Mouse (Mus musculus): ENCODE results near the gene Ksr2.

The Ksr2 gene

DNA sequence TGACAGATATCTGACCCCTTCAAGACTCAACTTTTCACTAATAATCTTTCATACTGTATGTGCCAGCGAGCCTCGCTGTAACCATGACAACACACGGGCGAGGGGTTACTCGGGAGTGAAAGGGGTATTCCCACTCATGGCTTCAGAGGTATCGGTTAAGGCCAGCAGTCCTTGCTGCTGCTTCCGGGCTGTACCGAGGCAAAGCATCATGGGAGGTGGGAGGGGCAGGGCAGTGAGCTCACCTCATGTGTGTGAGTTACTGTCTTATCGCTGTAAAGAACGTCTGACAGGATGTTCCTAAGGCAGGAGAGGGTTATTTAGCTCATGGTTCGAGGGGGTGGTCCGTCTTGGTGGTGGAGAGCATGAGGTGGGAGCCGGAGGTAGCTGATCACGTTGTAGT, 215.8 kb downstream of the Ksr2 start:
- DNase-seq, result no peak

DNA sequence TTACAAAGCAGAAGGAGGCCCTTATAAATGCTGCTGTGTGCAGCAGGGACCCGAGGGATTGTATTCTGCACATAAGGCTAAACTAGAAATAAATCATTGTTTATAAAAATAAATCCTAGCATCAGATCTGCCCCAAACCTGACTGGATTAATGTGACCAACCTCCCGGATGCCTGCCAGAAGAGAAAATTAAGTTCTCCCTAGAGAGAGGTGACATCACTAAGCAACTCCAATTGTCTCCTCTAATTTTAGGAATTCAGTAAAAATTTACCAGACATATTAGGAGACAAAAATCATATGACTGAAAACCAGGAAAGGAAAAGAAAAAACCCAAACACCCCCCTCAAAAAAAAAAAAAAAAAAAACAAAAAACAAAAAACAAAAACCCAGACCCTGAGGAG, 221.4 kb downstream of the Ksr2 start:
- no peak for DNase-seq

DNA sequence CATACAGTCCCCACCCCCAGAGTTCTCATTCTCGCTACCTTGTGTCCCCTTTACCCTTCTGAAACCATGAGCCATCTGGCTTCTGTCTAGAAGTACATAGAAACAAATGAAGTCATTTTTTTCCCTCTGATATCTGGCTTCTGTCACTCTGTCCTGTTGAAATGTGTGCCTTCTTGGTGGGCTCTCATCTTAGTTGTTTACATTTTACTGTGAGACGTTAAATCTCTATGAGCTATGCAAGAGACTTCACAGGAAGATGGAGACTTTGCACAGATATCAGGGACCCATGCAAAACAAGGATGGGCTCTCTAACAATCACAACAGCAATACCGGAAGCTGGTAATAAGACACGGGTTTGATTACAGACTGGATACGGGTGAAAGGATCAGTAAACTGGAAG, 222.0 kb downstream of the Ksr2 start:
- DNase-seq, result no peak

DNA sequence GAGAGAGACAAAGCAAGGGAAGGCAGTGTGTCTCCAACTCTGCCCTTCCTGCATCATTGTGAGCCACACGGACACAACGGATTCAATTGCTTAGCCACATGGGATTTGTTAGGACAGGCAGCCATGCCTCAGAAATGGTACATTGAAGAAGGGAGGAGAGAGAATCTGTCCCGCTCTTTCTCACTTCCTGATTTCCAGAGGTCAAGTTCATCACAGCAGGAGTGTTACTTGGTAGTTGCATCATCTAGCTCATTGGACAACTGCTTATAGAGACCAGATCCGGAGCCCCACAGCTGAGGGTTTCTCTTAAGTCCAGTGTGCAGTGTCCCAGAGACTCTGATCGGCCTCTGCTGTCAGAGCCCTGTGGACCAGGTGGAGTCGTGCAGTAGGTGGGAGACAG, 227.8 kb downstream of the Ksr2 start:
- DNase-seq, result no peak

DNA sequence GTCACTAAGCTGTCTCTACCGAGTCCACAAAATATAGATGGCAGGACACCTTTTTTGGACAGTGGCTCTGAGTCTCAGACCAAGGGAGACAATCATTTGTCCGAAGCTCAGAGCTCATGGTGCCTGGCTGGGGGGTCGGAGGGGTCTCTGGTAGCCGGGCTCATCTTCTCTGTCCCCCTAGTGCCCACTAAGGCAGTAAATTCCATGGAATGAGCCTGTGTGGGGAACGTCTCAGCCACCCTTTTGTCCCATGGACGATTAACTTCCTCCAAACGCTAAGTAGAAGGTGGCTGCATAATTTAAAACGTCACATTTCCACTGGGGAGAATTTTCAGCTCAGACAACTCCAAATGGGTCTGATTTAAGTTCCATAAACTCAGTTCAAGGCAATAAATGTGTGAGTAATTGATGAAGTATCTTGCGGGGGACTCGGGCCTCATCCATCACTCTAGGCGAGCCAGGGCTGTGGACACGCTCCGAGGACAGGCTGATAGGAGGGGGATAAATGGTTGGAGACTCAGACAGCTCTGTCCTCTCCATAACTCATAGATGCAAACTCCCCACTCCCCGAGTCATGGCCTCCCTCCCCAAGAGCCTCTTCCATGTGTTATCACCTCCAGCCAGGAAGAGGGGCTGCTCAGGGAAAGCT, 237.6 kb downstream of the Ksr2 start:
- DNase-seq, result no peak

DNA sequence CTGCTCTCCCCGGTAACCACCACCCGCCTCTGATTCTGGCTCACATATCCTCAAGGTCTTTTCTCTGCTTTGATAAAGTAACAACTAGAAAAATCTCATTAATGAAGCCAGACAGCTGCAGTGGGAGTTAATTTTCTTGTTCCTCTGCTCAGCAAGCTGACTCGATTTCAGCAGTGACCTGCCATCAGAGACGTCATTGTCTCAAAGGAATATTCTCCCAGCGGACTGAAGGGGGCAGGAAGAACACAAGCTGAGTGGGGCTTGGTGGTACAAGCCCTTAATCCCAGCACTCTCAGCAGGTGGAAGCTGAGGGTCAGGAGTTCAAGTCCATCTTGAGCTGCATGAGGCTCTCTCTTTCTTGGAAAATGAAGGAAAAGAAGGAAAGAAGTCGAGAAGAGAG, 244.8 kb downstream of the Ksr2 start:
- no peak for DNase-seq

DNA sequence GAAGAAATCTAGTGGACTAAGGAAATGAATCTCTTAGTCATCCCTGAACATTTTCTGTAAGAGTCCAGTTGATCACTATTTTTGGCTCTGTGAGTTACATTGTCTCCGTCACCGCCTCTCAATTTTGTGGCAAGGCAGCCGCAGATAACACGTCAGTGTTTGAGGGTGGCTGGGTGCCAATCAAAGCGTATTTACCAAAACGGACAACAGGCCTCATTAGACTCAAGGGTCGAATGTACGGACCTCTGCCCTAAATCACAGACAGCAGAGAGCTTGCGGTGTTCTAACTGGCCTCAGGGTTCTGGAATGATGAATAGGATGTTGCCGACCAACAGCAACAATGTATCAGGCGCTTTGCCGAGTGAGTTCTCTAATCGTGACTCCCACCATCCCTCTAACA, 245.8 kb downstream of the Ksr2 start:
- DNase-seq, result no peak

DNA sequence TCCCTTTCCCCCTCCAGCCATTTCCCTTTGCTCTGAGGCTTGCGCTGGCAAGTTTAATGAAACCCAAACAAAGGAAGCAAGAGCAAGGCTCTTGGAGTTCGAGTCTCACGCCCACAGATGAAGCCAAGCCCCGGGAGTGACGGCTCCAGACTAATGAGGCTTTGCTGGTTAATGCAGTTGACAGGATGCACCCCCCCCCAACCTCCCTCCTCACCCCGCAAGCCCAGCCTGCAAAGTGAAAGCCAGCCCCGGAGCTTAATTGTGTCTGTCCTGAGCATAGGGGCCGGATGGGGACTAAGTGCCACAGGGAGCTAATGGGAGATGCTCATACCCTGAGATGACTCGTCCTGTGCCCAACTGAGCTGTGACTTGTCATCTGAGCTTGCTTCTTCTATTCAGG, 251.4 kb downstream of the Ksr2 start:
- DNase-seq, result no peak

DNA sequence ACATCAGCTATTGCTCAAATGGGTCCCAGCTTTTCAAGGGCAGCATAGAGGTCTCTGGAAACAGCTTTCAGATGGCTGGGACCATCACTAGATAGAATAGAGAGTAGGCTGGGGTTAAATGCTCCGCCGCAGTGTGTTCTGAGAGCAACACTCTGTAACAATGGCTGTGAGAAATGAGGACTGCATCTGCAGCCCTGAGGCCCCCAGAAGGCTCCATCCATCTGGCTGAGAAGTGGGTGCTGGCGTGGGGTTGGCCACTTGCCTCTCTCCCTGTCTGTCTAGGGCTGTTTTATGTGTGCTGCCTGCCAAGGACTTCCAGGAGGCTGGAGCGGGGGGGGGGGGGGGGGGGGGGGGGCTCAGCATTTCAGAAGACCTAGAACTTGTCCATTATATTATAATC, 253.5 kb downstream of the Ksr2 start:
- no peak for DNase-seq

DNA sequence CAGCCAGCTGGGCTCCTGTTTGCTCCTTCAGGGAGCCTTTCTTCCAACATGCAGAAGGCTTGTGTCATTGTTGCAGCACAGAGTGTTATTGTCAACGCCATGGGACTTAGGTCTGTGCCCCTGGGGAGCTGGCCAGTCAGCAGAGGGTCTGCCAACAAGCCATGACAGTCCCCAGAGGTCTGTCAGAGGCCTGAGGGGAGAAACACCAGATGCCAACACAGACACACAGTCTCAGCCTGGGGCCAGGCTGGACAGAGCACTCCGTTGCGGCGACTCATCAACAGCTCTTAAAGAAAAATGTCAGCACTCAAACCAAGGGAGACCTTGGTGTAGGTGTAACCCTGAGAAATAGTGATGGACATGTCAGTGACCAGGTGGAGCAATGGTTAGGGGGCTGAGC, 255.5 kb downstream of the Ksr2 start:
- DNase-seq, result no peak

DNA sequence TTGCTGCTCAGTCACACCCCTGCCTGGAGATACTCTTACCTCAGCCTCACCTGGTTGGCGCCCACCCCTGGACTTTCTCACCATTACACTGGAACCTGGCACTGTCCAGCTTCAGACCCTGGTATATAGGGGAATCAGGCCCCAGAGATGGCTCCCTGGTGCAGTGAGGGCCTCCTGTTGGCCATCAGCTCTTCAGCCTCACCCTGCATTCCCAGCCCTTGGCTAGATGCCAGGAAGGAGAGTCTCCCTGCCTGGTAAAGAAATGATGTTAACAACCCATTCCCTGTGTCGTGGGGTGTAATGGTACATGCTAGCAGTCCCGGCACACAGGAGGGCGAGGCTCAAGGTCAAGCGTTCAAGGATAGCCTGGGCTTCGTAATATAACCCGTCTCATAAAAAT, 256.0 kb downstream of the Ksr2 start:
- DNase-seq, result no peak

DNA sequence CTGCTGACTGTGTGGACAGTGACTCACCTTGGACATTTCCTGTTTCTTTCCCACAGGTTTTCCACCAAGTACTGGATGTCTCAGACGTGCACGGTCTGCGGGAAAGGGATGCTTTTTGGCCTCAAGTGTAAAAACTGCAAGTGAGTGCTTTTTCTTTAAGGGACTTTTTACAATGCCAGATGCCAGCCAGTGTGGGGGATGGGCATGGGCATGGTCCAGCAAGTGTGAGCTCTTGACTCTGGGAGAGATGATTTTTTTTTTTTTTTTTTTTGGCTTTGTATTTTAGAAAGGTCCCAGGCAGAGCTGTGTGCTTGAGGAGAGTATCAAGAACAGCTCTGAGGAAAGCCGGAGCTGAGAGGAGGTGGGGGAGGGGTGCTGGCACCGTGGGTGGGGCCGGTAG, 257.6 kb downstream of the Ksr2 start:
- DNase-seq, result no peak

DNA sequence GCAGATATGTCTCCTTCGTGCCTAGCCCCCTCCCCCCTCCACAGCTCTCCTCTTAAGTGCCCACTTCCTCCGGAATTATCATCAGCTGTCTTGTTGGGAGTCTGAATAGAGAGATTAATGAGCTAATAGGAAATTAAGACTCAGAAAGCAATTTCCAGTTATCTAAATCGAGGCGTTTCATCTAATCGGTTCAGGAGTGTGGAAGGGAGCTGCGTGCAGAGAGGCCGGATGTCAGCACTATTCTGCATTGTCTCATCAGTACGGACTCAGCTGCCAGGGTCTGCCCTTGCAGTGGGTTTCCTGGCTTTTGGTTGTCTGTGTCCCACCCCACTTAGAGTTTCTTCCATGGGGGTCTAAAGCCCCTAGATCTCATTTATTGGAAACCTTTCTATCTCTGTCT, 262.0 kb downstream of the Ksr2 start:
- DNase-seq, result no peak

DNA sequence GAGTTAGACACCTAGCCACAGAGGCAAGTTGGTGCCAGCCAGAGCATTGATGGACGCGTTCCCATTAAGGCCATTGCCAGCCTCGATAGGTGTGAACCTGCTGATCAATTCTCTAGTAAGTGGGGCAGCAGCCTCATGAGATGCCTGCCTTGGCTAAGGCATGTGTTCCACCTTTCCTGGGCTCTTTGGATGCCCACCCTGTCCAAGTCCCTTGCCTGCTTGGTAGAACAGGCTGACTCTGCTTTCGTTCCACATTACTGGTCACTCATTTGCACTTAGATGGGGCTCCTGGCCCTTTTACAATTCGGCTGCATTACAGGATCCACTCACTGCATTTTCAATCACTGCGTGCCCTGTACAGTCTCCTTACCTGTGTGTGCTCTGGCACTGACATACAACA, 263.4 kb downstream of the Ksr2 start:
- no peak for DNase-seq

DNA sequence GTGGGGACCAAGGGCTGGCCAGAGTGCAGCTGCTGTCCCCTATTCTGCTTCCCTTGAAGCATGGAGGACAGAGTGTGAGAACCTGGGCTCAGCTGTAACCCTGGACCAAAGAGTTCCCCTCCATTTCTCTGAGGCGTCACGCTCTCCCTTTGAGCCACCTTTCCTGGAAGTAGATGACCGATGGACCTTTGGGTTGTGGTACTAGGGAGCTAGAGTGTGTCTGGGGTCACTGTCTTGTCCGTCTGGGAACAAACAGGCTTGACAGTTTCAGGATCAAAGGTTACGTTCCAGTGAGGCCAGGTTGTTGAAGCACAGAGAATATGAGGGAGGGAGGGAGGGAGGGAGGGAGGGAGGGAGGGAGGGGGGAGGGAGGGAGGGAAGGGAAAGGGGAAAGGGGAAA, 264.6 kb downstream of the Ksr2 start:
- no peak for DNase-seq

DNA sequence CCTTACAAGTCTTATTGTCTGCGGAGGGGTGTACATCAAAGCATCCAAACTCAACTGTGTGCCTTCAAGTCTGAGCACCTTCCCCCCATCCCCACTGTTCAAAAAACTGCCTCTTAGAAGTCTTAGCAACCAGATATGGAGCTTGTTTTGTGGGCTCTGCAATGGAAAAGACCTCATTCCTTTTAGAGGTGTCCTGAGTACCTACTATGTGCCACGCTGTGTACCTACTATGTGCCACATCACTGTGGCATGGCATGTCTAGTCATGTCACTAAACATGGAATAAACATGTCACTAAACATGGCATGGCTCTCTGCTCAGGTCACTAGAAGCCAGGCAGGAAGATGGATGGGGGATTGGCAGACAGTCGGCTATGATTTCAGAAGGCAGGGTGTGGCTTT, 268.4 kb downstream of the Ksr2 start:
- DNase-seq, result no peak

DNA sequence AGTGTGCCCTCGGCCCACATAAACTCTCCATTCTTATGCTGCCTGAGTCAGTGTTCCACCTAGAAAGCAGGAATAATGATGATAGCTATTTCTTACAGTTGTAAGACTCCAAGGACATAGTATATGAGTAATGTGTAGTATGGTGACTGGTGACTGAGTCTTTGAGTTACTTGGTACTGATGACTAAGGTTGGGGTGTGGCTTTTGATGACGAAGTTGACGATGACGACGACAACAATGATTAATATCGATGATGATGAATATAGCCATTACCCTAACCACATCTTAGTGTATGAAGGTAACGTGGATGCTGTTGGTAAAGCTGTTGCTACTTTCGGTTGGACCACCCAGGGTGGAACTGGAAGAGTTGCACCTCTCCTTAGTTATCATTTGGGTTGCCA, 270.7 kb downstream of the Ksr2 start:
- no peak for DNase-seq

DNA sequence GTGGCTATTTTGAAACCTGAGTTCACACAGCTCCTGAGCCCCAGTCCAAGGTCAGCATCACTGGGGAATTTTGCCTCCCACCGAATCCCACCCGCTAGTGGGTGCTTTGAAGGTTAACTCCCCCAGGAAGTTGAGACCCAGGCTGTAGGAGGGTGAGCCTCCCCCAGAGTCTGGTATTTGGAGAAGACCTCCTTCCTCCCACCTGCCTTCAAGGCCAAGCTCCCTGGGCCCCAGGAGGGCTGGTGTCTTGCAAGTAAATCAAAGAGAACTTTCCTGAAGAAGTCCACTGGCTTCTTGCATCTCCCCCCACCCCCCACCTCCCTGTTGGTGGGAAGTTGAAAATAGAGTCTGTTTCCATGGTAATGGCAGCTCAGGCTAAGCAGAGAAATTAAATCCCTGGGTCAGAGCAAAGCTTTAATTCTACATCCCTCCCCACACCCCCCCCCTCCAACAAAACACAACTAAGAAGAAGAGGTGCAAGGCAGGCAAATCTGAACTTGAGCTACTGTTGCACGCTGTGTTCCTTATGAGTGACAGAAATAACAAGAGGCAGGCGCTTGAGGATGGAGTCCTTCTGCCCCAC, 274.1 kb downstream of the Ksr2 start:
- no peak for DNase-seq

DNA sequence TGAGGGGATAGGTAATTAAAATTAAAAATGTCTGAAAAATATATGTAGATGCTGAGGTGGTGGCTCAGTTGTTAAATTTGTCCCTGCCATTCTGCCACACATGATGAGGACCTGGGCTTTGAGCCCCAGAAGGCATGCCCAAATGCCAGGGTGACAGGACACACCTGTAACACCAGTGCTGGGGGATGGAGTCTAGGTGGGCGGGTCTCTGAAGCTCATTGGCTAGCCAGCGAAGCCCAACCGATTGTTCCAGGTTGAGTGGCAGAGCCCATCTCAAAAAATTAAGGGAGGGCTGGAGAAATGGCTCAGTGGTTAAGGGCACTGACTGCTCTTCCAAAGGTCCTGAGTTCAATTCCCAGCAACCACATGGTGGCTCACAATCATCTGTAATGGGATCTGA, 274.9 kb downstream of the Ksr2 start:
- no peak for DNase-seq

DNA sequence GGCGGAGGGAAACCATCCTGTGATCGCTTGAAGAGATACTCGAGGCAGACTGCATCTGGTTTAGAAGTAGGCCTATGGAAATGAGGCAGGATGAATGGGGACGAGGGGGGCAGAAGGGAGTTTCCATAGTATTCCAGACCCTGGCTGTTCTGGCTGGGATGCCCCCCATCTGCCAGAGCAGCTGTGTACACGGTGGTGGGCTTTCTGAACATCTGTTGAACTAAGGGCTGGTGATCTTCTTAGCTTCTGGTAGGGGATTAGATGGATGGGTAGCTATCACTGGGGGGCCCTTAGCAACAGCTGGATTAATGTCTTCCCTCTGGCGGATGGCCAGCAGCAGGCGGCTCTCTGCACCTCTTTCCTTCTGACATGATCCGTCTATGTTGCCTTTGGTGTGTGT, 276.0 kb downstream of the Ksr2 start:
- no peak for DNase-seq

DNA sequence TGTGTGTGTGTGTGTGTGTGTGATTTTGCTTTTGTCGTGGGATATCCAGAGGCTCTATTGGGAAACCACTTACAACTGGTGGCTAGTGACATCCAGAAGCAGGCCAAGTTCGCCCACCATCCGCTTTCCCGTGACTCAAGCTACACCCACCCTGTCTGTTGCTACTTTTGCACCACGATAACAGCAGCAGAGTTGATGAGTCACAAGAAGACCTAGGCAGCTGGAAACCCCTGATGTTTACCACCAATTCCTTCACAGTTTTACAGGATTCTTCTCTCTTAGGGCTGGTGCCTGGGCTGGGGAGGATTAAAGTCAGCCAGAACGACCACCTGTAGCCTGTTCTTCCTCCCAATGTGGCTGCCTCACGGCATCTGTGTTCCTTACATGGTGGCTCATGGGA, 277.5 kb downstream of the Ksr2 start:
- DNase-seq, result no peak

DNA sequence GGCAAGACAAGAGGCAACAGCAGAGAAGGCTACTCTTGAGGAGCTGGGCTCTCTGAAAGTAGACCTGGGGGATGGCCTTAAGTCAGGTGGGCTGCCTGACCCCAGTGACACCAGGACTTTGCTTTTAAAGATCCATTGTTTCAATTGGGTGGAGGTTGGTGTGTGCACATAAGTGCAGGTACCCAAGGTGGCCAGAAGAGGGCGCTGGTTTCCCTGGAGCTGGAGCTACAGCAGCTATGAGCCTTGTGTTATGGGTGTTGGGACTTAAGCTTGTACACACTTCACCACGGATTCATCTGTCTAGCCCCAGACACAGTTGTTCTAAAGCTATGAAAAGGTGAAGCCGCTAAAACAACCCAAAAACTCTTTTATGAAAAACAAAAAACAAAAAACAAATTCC, 279.8 kb downstream of the Ksr2 start:
- DNase-seq, result no peak

DNA sequence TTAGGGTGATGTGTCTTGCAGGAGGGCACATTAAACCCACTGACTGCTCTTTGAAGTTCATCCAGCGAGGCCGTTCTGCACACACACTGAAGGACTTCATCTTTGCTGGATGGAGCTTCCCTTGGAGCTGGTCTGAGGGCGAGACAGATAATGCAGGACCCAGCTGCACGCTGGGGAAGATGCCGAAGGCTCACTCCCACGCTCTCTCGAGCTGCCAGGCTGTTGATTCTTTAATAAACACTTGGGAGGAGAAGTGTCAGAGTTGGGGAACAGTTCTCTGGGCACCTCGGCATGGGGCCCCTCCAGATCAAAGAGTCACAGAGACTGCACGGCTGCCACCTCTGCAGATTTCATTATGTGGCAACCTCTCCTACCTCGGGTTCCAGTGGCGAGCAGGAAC, 280.8 kb downstream of the Ksr2 start:
- DNase-seq, result no peak

DNA sequence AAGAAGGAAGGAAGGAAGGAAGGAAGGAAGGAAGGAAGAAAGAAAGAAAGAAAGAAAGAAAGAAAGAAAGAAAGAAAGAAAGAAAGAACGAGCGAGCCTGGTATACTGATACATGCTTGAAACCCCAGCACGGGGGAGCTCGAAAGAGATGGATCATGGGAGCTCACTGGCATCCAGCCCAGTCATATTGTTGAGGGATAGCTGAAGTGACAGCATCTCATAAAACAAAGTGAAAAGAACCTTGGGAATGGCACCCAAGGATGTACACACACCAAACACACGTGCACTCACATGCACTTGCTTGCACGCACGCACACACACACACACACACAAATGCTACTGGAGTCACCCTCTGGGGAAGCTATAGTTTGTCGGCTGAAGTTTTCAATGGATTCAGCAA, 282.6 kb downstream of the Ksr2 start:
- no peak for DNase-seq

DNA sequence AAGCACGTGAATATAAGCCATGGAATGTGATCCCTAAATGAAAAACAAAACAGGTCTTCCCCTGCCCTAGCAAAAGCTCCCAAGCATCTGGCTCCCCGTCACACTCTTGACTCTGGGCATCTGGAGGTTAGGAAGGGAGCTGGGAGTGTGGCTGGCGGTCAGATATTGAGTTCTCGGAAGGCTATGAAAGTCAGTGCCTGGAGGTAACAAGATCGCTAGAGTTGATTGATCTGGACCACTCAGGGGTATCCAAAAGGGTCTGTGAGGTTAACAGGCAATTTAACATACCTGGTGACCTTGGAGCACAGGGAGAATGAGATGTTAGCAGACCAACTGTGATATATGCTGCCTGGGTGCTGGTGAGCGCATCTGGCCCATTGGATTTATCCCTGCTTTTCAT, 283.8 kb downstream of the Ksr2 start:
- no peak for DNase-seq

DNA sequence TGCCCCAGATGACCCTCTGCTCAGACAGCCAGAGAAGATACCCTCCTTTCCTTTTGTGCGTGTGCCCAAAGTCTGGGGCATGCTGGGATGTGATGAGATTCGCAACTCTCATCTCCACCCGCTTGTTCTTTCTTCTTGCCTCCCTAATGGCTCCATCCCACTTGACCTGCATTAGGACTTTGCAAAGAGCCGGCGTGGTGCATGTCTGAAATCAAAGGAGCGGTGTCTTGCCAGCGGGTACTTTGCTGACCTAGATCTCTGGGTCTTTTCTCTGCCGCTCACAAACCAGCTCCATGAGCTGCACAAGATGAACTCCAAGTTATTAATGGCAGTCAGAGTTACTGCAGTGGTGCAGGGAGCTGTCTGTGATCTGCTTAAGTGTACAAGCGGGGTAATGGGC, 290.6 kb downstream of the Ksr2 start:
- DNase-seq, result no peak
